Comparison of ENCODE assay signal across 14 mouse cellular contexts in the genomic region with DNA sequence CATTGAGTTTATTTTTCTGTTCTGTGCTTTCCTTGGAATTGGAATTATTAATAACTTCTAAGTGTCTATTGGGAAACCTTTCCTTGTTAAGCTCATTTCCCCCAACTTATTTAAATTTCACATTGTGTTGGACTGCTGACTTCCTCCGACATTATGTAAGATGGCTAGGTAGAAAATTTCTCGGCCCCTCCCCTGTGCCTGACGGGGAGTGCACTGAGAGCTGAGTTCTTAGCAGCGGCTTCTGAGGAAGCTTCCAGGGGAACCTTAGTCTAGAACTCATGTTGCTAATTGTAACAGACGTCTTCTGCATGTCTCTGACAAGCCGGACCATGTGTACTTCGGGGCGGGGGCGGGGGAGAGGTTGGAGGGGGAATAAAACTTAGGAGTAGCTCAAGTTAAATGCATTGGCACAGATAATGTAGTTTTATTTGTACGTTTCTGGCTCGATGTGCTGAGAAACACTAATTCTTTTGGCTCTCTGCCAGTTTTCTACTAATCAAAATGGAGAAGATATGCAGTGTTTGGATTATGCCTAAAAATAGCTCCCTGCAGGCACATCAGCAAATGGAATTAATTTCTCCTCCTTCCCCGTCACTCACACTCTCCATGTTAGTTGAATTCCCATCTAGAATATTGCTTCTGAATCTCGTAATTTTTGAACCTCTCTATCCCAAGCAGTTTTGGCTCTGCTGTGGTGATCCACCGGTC. TPM values are rescaled to one million over a fixed set of nuclear protein-coding genes. Genes with fewer than 3 reads are reported as not detected.
DNase-seq lines count a peak whose midpoint lies in the region; ATAC-seq and TF ChIP-seq lines count a peak whose summit lies in the region.
"Had no signal": no experiment of that assay in that cellular context is flagged by ENCODE, and none has a peak within 500 bp of the region (broad histone marks: within the 10 kb centered on the region; RNA-seq: fewer than 3 reads in every experiment).

No protein-coding gene starts in this region.

- peaks cover 10% of the 10 kb centered on the region; the same call in 1 of the 2 replicates for H3K27me3 ChIP-seq in heart, embryonic 15.5 days
- peaks cover 14% of the 10 kb centered on the region for H3K27me3 ChIP-seq in liver, adult 2 months (ENCODE audit: control insufficient read depth, insufficient read depth, low read length)
- peaks cover 70% of the 10 kb centered on the region for H3K27me3 ChIP-seq in liver, embryonic 12.5 days (replicated peaks)
- no peaks in the 10 kb centered on the region for H3K27me3 ChIP-seq in lung, postnatal 0 days (replicated peaks; ENCODE audit: insufficient read depth, low read length)

- H3K79me2 ChIP-seq in liver, adult 2 months (ENCODE audit: control insufficient read depth, insufficient read depth, low read length): no peaks in the 10 kb centered on the region

- peak overlapping the region; percentile 37; the same call in 1 of the 2 replicates for H3K9ac ChIP-seq in heart, embryonic 15.5 days
- H3K9ac ChIP-seq in liver, adult 2 months (ENCODE audit: low read depth, low read length): no peak overlapping the region
- no peak overlapping the region for H3K9ac ChIP-seq in liver, embryonic 12.5 days
- H3K9ac ChIP-seq in lung, postnatal 0 days (replicated peaks; ENCODE audit: low read depth): no peak overlapping the region
- H3K9ac ChIP-seq: embryonic facial prominence, embryonic 15.5 days; limb, embryonic 12.5 days; neural tube, embryonic 12.5 days had no signal

- TF ChIP-seq CTCF in liver, adult 2 months (IDR thresholded peaks at IDR 0.05; ENCODE audit: low read depth, low read length): no peak
- no peak for TF ChIP-seq CTCF in brain, embryonic 14.5 days (IDR thresholded peaks at IDR 0.05; ENCODE audit: borderline replicate concordance, extremely low read depth, insufficient read depth, insufficient read length)
- TF ChIP-seq CTCF in lung, postnatal 0 days (IDR thresholded peaks at IDR 0.05): no peak

- no peaks in the 10 kb centered on the region for H3K9me3 ChIP-seq in heart, embryonic 15.5 days (replicated peaks)
- H3K9me3 ChIP-seq in liver, embryonic 12.5 days (replicated peaks): no peaks in the 10 kb centered on the region
- H3K9me3 ChIP-seq in lung, postnatal 0 days (ENCODE audit: low read length): no peaks in the 10 kb centered on the region
- H3K9me3 ChIP-seq: embryonic facial prominence, embryonic 15.5 days; limb, embryonic 12.5 days; neural tube, embryonic 12.5 days had no signal

- peak overlapping the region; percentile 25 for H3K4me3 ChIP-seq in heart, embryonic 15.5 days
- no peak overlapping the region for H3K4me3 ChIP-seq in liver, adult 2 months (ENCODE audit: insufficient read depth, low read depth, low read length)
- H3K4me3 ChIP-seq in liver, embryonic 12.5 days: no peak overlapping the region
- H3K4me3 ChIP-seq in lung, postnatal 0 days (ENCODE audit: low read depth, low read length): peak overlapping the region; percentile 20
- H3K4me3 ChIP-seq: embryonic facial prominence, embryonic 15.5 days; limb, embryonic 12.5 days; neural tube, embryonic 12.5 days had no signal

- no peak for TF ChIP-seq POLR2A in liver, adult 2 months (IDR thresholded peaks at IDR 0.05; ENCODE audit: extremely low read depth, insufficient read depth, low read length)
- no peak for TF ChIP-seq POLR2A in brain, embryonic 14.5 days (IDR thresholded peaks at IDR 0.05; ENCODE audit: borderline replicate concordance, extremely low read depth, insufficient read depth, insufficient read length, poor library complexity, severe bottlenecking)

- 0 out of 2 replicates have a peak, but pooled peaks have one; percentile 19 for ATAC-seq in heart, embryonic 15.5 days (replicated peaks; ENCODE audit: insufficient number of reproducible peaks, insufficient read depth, low FRiP score, low read depth)
- ATAC-seq in liver, embryonic 12.5 days: no peak
- no peak for ATAC-seq in lung, postnatal 0 days
- ATAC-seq in inflammation-experienced regulatory T-cells, adult 6 months: no peak

- no peak for DNase-seq in heart, postnatal 14 days
- DNase-seq in liver, adult 2 months (ENCODE audit: extremely low read depth, low read depth, low spot score): peak; percentile 13
- peak; percentile 89 for DNase-seq in brain, embryonic 14.5 days (ENCODE audit: low read depth)
- DNase-seq in lung, postnatal 0 days (ENCODE audit: low spot score): peak; percentile 79
- no peak for DNase-seq in spleen, adult 12 weeks (ENCODE audit: low spot score)
- DNase-seq: adrenal gland, postnatal 14 days; cerebellum, adult 9-10 months; right cerebral cortex, adult 18-20 months had no signal

- no peak for TF ChIP-seq EP300 in lung, postnatal 0 days (IDR thresholded peaks at IDR 0.05)

- H3K4me1 ChIP-seq in heart, embryonic 15.5 days (replicated peaks): peaks cover 54% of the 10 kb centered on the region
- no peaks in the 10 kb centered on the region for H3K4me1 ChIP-seq in liver, adult 2 months (ENCODE audit: control insufficient read depth, insufficient read depth, low read length)
- peaks cover 14% of the 10 kb centered on the region for H3K4me1 ChIP-seq in liver, embryonic 12.5 days
- peaks cover 16% of the 10 kb centered on the region for H3K4me1 ChIP-seq in lung, postnatal 0 days (ENCODE audit: insufficient read depth, low read depth, low read length)

- peak overlapping the region; percentile 74 for H3K4me2 ChIP-seq in heart, embryonic 15.5 days
- no peak overlapping the region for H3K4me2 ChIP-seq in liver, embryonic 12.5 days
- H3K4me2 ChIP-seq in lung, postnatal 0 days (replicated peaks; ENCODE audit: low read depth, low read length): peak overlapping the region; percentile 94
- H3K4me2 ChIP-seq: embryonic facial prominence, embryonic 15.5 days; limb, embryonic 12.5 days; neural tube, embryonic 12.5 days had no signal

- intact Hi-C loops in heart, postnatal 14 days (cut with DNase I): no loop called here

- WGBS in heart, embryonic 15.5 days: 25% methylated on average over 14 of the region's 14 CpGs
- 74% methylated on average over 14 of the region's 14 CpGs for WGBS in liver, adult 2 months
- 60% methylated on average over 14 of the region's 14 CpGs for WGBS in liver, embryonic 12.5 days (ENCODE audit: insufficient replicate concordance)
- 35% methylated on average over 14 of the region's 14 CpGs for WGBS in lung, postnatal 0 days

- H3K27ac ChIP-seq in heart, embryonic 15.5 days: peak overlapping the region; percentile 86
- H3K27ac ChIP-seq in liver, adult 2 months (replicated peaks; ENCODE audit: insufficient read depth, low read depth, low read length): no peak overlapping the region
- no peak overlapping the region for H3K27ac ChIP-seq in liver, embryonic 12.5 days
- no peak overlapping the region for H3K27ac ChIP-seq in lung, postnatal 0 days (ENCODE audit: low read length)
- H3K27ac ChIP-seq: embryonic facial prominence, embryonic 15.5 days; limb, embryonic 12.5 days; neural tube, embryonic 12.5 days had no signal

- H3K36me3 ChIP-seq in heart, embryonic 15.5 days: no peaks in the 10 kb centered on the region
- H3K36me3 ChIP-seq in liver, adult 2 months (ENCODE audit: control insufficient read depth, insufficient read depth, low read length): no peaks in the 10 kb centered on the region
- H3K36me3 ChIP-seq in liver, embryonic 12.5 days: no peaks in the 10 kb centered on the region
- H3K36me3 ChIP-seq in lung, postnatal 0 days (ENCODE audit: insufficient read depth, low read length): no peaks in the 10 kb centered on the region
- H3K36me3 ChIP-seq: embryonic facial prominence, embryonic 15.5 days; limb, embryonic 12.5 days; neural tube, embryonic 12.5 days had no signal

RNA-seq across cellular contexts. Expression of a gene that starts 5.3 kb away (rescaled TPM):
- polyA plus RNA-seq in heart, embryonic 15.5 days (2015; fragmentation: Nextera tagmentation; extraction: Ambion mirVana): 4.0 and 4.7 TPM in 2 replicates
- 10 to 100 TPM; 23.2 to 24.2 TPM for total RNA-seq in heart, postnatal 14 days (2021)
- total RNA-seq in liver, adult 2 months (2014; rRNA removed): 0.40 and 0.65 TPM in 2 replicates
- 0.66 and 0.89 TPM in 2 replicates for polyA plus RNA-seq in liver, adult 2 months (2012; rRNA removed)
- polyA plus RNA-seq in liver, embryonic 12.5 days (2016; fragmentation: Nextera tagmentation; extraction: Ambion mirVana): 0.20 and 0.24 TPM in 2 replicates
- polyA plus RNA-seq in brain, embryonic 14.5 days (2012; rRNA removed): 2.0 and 3.0 TPM in 2 replicates
- polyA plus RNA-seq in lung, postnatal 0 days (2015; fragmentation: Nextera tagmentation; extraction: Ambion mirVana): 12.6 and 14.7 TPM in 2 replicates
- under 1 TPM in 1 of 3 experiments, not detected in 2; 0.20 TPM for polyA plus RNA-seq in inflammation-experienced regulatory T-cells, adult 6 months (2017; shearing (Covaris generic))

Comparison
In these comparisons a context has a peak if more than half of its experiments do, and no peak if none do; other contexts are left out.
1. H3K4me3 ChIP-seq: peak in heart, embryonic 15.5 days (single experiment) and lung, postnatal 0 days (single experiment); none in liver, adult 2 months (single experiment) and liver, embryonic 12.5 days (single experiment).
2. DNase-seq: peak in liver, adult 2 months (single experiment), brain, embryonic 14.5 days (single experiment) and lung, postnatal 0 days (single experiment); none in heart, postnatal 14 days (0 of 2) and spleen, adult 12 weeks (single experiment).